Mouse (Mus musculus) heart, postnatal 0 days (tissue): ENCODE results near the gene Olfr1290. TPM values are rescaled to one million over a fixed set of nuclear protein-coding genes. Genes with fewer than 3 reads are reported as not detected.

Experiments used
- ATAC-seq: fragments of 200-750 bp; cut with Nextera tagmentation; 2 replicates; pipeline ENCODE4 v1.8.0; 2017; ENCODE audit warnings: low read depth, moderate number of reproducible peaks, moderate library complexity; ENCODE audit not compliant: insufficient read depth
- DNase-seq: peaks from one replicate; pipeline ENCODE4 v3.0.0-alpha.2; 2016; ENCODE audit warnings: low spot score
- H3K27ac ChIP-seq: fragments of 300-500 bp; sonication (generic); 2 replicates; pipeline ENCODE4 v1.5.1; 2014; ENCODE audit warnings: low read depth, mild to moderate bottlenecking
- H3K27me3 ChIP-seq: fragments of 300-500 bp; sonication (generic); 2 replicates; pipeline ENCODE4 v1.6.1; 2014; ENCODE audit warnings: low read length, mixed read lengths; ENCODE audit not compliant: control insufficient read depth, insufficient read depth
- H3K36me3 ChIP-seq: fragments of 300-500 bp; sonication (generic); replicated peaks from 2 replicates; pipeline ENCODE4 v1.6.1; 2014; ENCODE audit warnings: low read length, mixed read lengths; ENCODE audit not compliant: control insufficient read depth, insufficient read depth
- H3K4me1 ChIP-seq: fragments of 300-500 bp; sonication (generic); 2 replicates; pipeline ENCODE4 v1.6.1; 2014; ENCODE audit warnings: antibody characterized with exemption; ENCODE audit not compliant: control insufficient read depth, insufficient read depth
- H3K4me2 ChIP-seq: fragments of 300-500 bp; sonication (generic); 2 replicates; pipeline ENCODE4 v1.6.1; 2014; ENCODE audit warnings: low read depth, mild to moderate bottlenecking, low read length, moderate library complexity
- H3K4me3 ChIP-seq: fragments of 300-500 bp; sonication (generic); 2 replicates; pipeline ENCODE4 v1.5.1; 2014; ENCODE audit warnings: low read depth, low read length
- H3K9ac ChIP-seq: fragments of 300-500 bp; sonication (generic); replicated peaks from 2 replicates; pipeline ENCODE4 v1.6.1; 2014; ENCODE audit warnings: low read depth, low read length, mixed read lengths
- H3K9me3 ChIP-seq: fragments of 300-500 bp; sonication (generic); replicated peaks from 2 replicates; pipeline ENCODE4 v1.6.1; 2016; ENCODE audit warnings: low read length; ENCODE audit not compliant: control insufficient read depth
- CTCF ChIP-seq: IDR thresholded peaks from 2 replicates; pipeline ENCODE4 v1.5.1; 2016; ENCODE audit warnings: antibody characterized with exemption, control low read depth, low read depth
- EP300 ChIP-seq: IDR thresholded peaks from 2 replicates; pipeline ENCODE4 v1.6.1; 2016; ENCODE audit warnings: antibody characterized with exemption, low read depth
- WGBS: fragments of 180-500 bp; shearing (Covaris S2); extraction: QIAGEN DNeasy Blood & Tissue Kit; methylation state at CpG from one replicate; pipeline ENCODE4 v1.1.7; 2014; 5-methylcytosine and 5-hydroxymethylcytosine counted together
- polyA plus RNA-seq: library from polyadenylated mRNA; unstranded; fragments of >200 nt; fragmentation: Nextera tagmentation; extraction: Ambion mirVana; gene quantifications from 2 replicates; pipeline ENCODE4 v1.2.1, GENCODE M21; 2015
- total RNA-seq: library from RNA; depleted of rRNA; stranded (reverse); fragments of >200 nt; gene quantifications from 2 replicates; pipeline ENCODE4 v1.2.3, GENCODE M21; 2014; ENCODE audit warnings: low replicate concordance; rRNA removed

The Olfr1290 gene
- total and polyA plus RNA-seq, 2 experiments from 2014 or later: not detected

DNA sequence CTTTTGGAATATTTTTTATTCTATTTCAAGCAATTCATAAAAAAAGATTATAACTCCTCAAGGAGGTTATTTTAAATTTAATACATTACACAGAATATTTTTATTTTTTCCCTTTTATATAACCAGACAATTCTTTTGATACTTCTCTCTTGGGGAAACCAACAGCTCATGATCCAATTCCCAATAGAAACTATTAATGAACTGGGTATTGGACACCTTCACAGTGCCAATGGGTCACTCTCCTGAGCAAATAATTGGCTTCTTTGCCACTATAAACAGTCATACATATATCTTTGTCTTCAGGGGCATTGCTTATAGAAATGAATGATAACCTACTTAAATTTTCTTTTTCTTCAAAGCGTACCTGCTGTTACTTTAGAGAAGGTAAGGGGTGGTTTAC lies 19.8 kb downstream of the Olfr1290 start, which contains the start of gene Olfr1288:
TSS of gene Olfr1288 (plus strand) at position 301 of the 400 bp plus-strand sequence.
- TF ChIP-seq CTCF: no peak
- TF ChIP-seq EP300: no peak

GRCm38 (mm10) chr2:111448842-111449241 lies 44.8 kb downstream of the Olfr1290 start, which contains the start of gene Olfr1287:
Gene Olfr1287, plus strand, starts transcription at chr2:111449142.
- ATAC-seq (no peak), DNase-seq (no peak)
- WGBS: 49% methylated on average over 1 of the region's 1 CpGs
- Histone ChIP-seq H3K4me3 (no peak within 1 kb of the TSS), H3K27ac (no peak within 1 kb of the TSS), H3K36me3 (no peaks in the 10 kb centered on the region), H3K9ac (no peak within 1 kb of the TSS), H3K4me1 (no peaks in the 10 kb centered on the region), H3K4me2 (no peak within 1 kb of the TSS), H3K27me3 (no peaks in the 10 kb centered on the region), H3K9me3 (no peaks in the 10 kb centered on the region)
- TF ChIP-seq CTCF (no peak), EP300 (no peak)

More for the DNA sequence above, 19.8 kb downstream of the Olfr1290 start, which contains the start of gene Olfr1288:
- H3K27ac ChIP-seq: no peak within 1 kb of the TSS
- no peak within 1 kb of the TSS for H3K4me3 ChIP-seq
- DNase-seq: no peak
- H3K9ac ChIP-seq: no peak within 1 kb of the TSS
- no peaks in the 10 kb centered on the region for H3K36me3 ChIP-seq
- H3K4me1 ChIP-seq: no peaks in the 10 kb centered on the region
- no peaks in the 10 kb centered on the region for H3K27me3 ChIP-seq
- ATAC-seq: no peak
- H3K9me3 ChIP-seq: no peaks in the 10 kb centered on the region; the same call in 1 of the 2 replicates
- WGBS: 82% methylated on average over 1 of the region's 1 CpGs
- no peak within 1 kb of the TSS for H3K4me2 ChIP-seq

Other genes starting within 250 kb of the Olfr1290 start
- gene Olfr1276, start 239.3 kb downstream of the Olfr1290 start, total RNA-seq: not detected in 2 replicates
- gene Olfr1276, start 239.3 kb downstream of the Olfr1290 start, polyA plus RNA-seq: not detected in 2 replicates
- not detected in 2 replicates for gene Olfr1277, start 219.7 kb downstream of the Olfr1290 start, total RNA-seq
- not detected in 2 replicates for gene Olfr1277, start 219.7 kb downstream of the Olfr1290 start, polyA plus RNA-seq
- gene Olfr1278, start 203.7 kb downstream of the Olfr1290 start, total RNA-seq: not detected in 2 replicates
- gene Olfr1278, start 203.7 kb downstream of the Olfr1290 start, polyA plus RNA-seq: not detected in 2 replicates
- gene Olfr1279, start 193.2 kb downstream of the Olfr1290 start, total RNA-seq: not detected in 2 replicates
- gene Olfr1279, start 193.2 kb downstream of the Olfr1290 start, polyA plus RNA-seq: not detected in 2 replicates
- gene Olfr1280, start 179.8 kb downstream of the Olfr1290 start, total RNA-seq: not detected in 2 replicates
- gene Olfr1280, start 179.8 kb downstream of the Olfr1290 start, polyA plus RNA-seq: not detected in 2 replicates
- not detected in 2 replicates for gene Olfr1281, start 167.3 kb downstream of the Olfr1290 start, total RNA-seq
- gene Olfr1281, start 167.3 kb downstream of the Olfr1290 start, polyA plus RNA-seq: not detected in 2 replicates
- not detected in 2 replicates for gene Olfr1282, start 157.8 kb downstream of the Olfr1290 start, total RNA-seq
- gene Olfr1282, start 157.8 kb downstream of the Olfr1290 start, polyA plus RNA-seq: not detected in 2 replicates
- gene Olfr1283, start 127.0 kb downstream of the Olfr1290 start, total RNA-seq: not detected in 2 replicates
- gene Olfr1283, start 127.0 kb downstream of the Olfr1290 start, polyA plus RNA-seq: not detected in 2 replicates
- gene Olfr1284, start 118.3 kb downstream of the Olfr1290 start, total RNA-seq: not detected in 2 replicates
- gene Olfr1284, start 118.3 kb downstream of the Olfr1290 start, polyA plus RNA-seq: not detected in 2 replicates
- not detected in 2 replicates for gene Olfr1286, start 70.7 kb downstream of the Olfr1290 start, total RNA-seq
- gene Olfr1286, start 70.7 kb downstream of the Olfr1290 start, polyA plus RNA-seq: not detected in 2 replicates
- not detected in 2 replicates for gene Olfr1287, start 44.7 kb downstream of the Olfr1290 start, total RNA-seq
- not detected in 2 replicates for gene Olfr1287, start 44.7 kb downstream of the Olfr1290 start, polyA plus RNA-seq
- gene Olfr1288, start 19.7 kb downstream of the Olfr1290 start, total RNA-seq: not detected in 2 replicates
- not detected in 2 replicates for gene Olfr1288, start 19.7 kb downstream of the Olfr1290 start, polyA plus RNA-seq
- gene Olfr1289, start 13.0 kb downstream of the Olfr1290 start, total RNA-seq: not detected in 2 replicates
- not detected in 2 replicates for gene Olfr1289, start 13.0 kb downstream of the Olfr1290 start, polyA plus RNA-seq
- gene Olfr1291-ps1, start 3.4 kb upstream of the Olfr1290 start, total RNA-seq: not detected in 2 replicates
- not detected in 2 replicates for gene Olfr1291-ps1, start 3.4 kb upstream of the Olfr1290 start, polyA plus RNA-seq
- not detected in 2 replicates for gene Olfr1293-ps, start 31.4 kb upstream of the Olfr1290 start, total RNA-seq
- not detected in 2 replicates for gene Olfr1293-ps, start 31.4 kb upstream of the Olfr1290 start, polyA plus RNA-seq
- gene Olfr1294, start 46.5 kb upstream of the Olfr1290 start, total RNA-seq: not detected in 2 replicates
- not detected in 2 replicates for gene Olfr1294, start 46.5 kb upstream of the Olfr1290 start, polyA plus RNA-seq
- gene Olfr1295, start 75.9 kb upstream of the Olfr1290 start, total RNA-seq: not detected in 2 replicates
- gene Olfr1295, start 75.9 kb upstream of the Olfr1290 start, polyA plus RNA-seq: not detected in 2 replicates
- not detected in 2 replicates for gene Olfr1297, start 132.7 kb upstream of the Olfr1290 start, total RNA-seq
- gene Olfr1297, start 132.7 kb upstream of the Olfr1290 start, polyA plus RNA-seq: not detected in 2 replicates
- not detected in 2 replicates for gene Olfr1298, start 155.4 kb upstream of the Olfr1290 start, total RNA-seq
- not detected in 2 replicates for gene Olfr1298, start 155.4 kb upstream of the Olfr1290 start, polyA plus RNA-seq
- gene Olfr1299, start 167.6 kb upstream of the Olfr1290 start, total RNA-seq: not detected in 2 replicates
- not detected in 2 replicates for gene Olfr1299, start 167.6 kb upstream of the Olfr1290 start, polyA plus RNA-seq